Mouse (Mus musculus) MEL (cell line): ENCODE data around the gene Atrn. TPM values are rescaled to one million over a fixed set of nuclear protein-coding genes. Genes with fewer than 3 reads are reported as not detected.

Experiments used
- DNase-seq: peaks from one replicate; pipeline ENCODE4 v3.0.0; 2011; ENCODE audit warnings: low read depth, low spot score
- H3K27ac ChIP-seq: 2 replicates; pipeline ENCODE4 v1.5.1; 2012; ENCODE audit warnings: low read depth, mild to moderate bottlenecking, control low read depth, low read length, moderate library complexity; ENCODE audit not compliant: control insufficient read depth
- H3K27me3 ChIP-seq, 2 experiments: fragments of 150-350 bp in 1 of 2; sonication (generic) in 1 of 2; 2 replicates each; pipeline ENCODE4 v1.6.1; 2012; ENCODE audit warnings: low read length in 2 of 2, mild to moderate bottlenecking in 2 of 2, improper control_type of control experiment in 1 of 2, moderate library complexity in 1 of 2; ENCODE audit not compliant: insufficient read depth in 2 of 2, control insufficient read depth in 1 of 2
- H3K36me3 ChIP-seq, 2 experiments: 2 replicates each; pipeline ENCODE4 v1.6.1; 2012 to 2014; ENCODE audit warnings: low read length in 2 of 2, improper control_type of control experiment in 1 of 2, inconsistent platforms in 1 of 2, mild to moderate bottlenecking in 1 of 2; ENCODE audit not compliant: insufficient read depth in 2 of 2, control insufficient read depth in 1 of 2
- H3K4me1 ChIP-seq, 2 experiments: fragments of 150-350 bp in 1 of 2; sonication (generic) in 1 of 2; 2 replicates each; pipeline ENCODE4 v1.6.1; 2012; ENCODE audit warnings: low read length in 2 of 2, improper control_type of control experiment in 1 of 2, mild to moderate bottlenecking in 1 of 2; ENCODE audit not compliant: insufficient read depth in 2 of 2, control insufficient read depth in 1 of 2
- H3K4me3 ChIP-seq, 2 experiments: fragments of 150-350 bp in 1 of 2; sonication (generic) in 1 of 2; 2 replicates each; pipeline ENCODE4 v1.5.1; 2012; ENCODE audit warnings: low read depth in 2 of 2, low read length in 2 of 2, mild to moderate bottlenecking in 2 of 2, moderate library complexity in 2 of 2, control low read depth in 1 of 2, improper control_type of control experiment in 1 of 2; ENCODE audit not compliant: control insufficient read depth in 1 of 2, insufficient read depth in 1 of 2
- H3K79me2 ChIP-seq: 2 replicates; pipeline ENCODE4 v1.6.1; 2012; ENCODE audit warnings: mild to moderate bottlenecking, low read length, moderate library complexity; ENCODE audit not compliant: control insufficient read depth, poor library complexity, insufficient read depth
- H3K9ac ChIP-seq: 2 replicates; pipeline ENCODE4 v1.6.1; 2012; ENCODE audit warnings: low read depth, mild to moderate bottlenecking, control low read depth, low read length, moderate library complexity; ENCODE audit not compliant: control insufficient read depth, poor library complexity, severe bottlenecking
- H3K9me3 ChIP-seq: fragments of 150-350 bp; sonication (generic); replicated peaks from 2 replicates; pipeline ENCODE4 v1.6.1; 2012; ENCODE audit warnings: mild to moderate bottlenecking, low read length, improper control_type of control experiment, moderate library complexity; ENCODE audit not compliant: insufficient read depth
- CTCF ChIP-seq, 3 experiments: IDR thresholded peaks in 2 of 3; conservative IDR thresholded peaks in 1 of 3; 2 replicates each; pipeline ENCODE4 v1.5.1; 2011 to 2012; ENCODE audit warnings: low read length in 3 of 3, low read depth in 2 of 3, mild to moderate bottlenecking in 2 of 3, improper control_type of control experiment in 1 of 3, inconsistent platforms in 1 of 3, mixed read lengths in 1 of 3, moderate library complexity in 1 of 3; ENCODE audit not compliant: control insufficient read depth in 1 of 3, insufficient read depth in 1 of 3, poor library complexity in 1 of 3, severe bottlenecking in 1 of 3
- E2F4 ChIP-seq: IDR thresholded peaks from 2 replicates; pipeline ENCODE4 v1.6.1; 2011; ENCODE audit warnings: low read depth, low read length, improper control_type of control experiment, borderline replicate concordance
- GABPA ChIP-seq: IDR thresholded peaks from 2 replicates; pipeline ENCODE4 v1.6.1; 2012; ENCODE audit warnings: low read depth, mild to moderate bottlenecking, inconsistent platforms, low read length, improper control_type of control experiment, moderate library complexity
- GATA1 ChIP-seq: IDR thresholded peaks from 2 replicates; pipeline ENCODE4 v1.6.1; 2011; ENCODE audit warnings: low read depth, low read length, improper control_type of control experiment
- MEF2A ChIP-seq: IDR thresholded peaks from 2 replicates; pipeline ENCODE4 v1.6.1; 2014; ENCODE audit warnings: low read depth, mild to moderate bottlenecking, inconsistent platforms, low read length, improper control_type of control experiment; ENCODE audit not compliant: poor library complexity, insufficient replicate concordance, severe bottlenecking; ENCODE audit errors: extremely low read depth
- MXI1 ChIP-seq: IDR thresholded peaks from 2 replicates; pipeline ENCODE4 v1.6.1; 2011; ENCODE audit warnings: mild to moderate bottlenecking, low read depth, low read length, improper control_type of control experiment
- RAD21 ChIP-seq: IDR thresholded peaks from 2 replicates; pipeline ENCODE4 v1.6.1; 2011; ENCODE audit warnings: mild to moderate bottlenecking, low read depth, low read length, improper control_type of control experiment
- RCOR1 ChIP-seq: IDR thresholded peaks from 2 replicates; pipeline ENCODE4 v1.6.1; 2012; ENCODE audit warnings: low read depth, mild to moderate bottlenecking, inconsistent platforms, low read length, improper control_type of control experiment
- SIN3A ChIP-seq: IDR thresholded peaks from 2 replicates; pipeline ENCODE4 v1.6.1; 2012; ENCODE audit warnings: low read length, improper control_type of control experiment, inconsistent platforms
- TAL1 ChIP-seq: IDR thresholded peaks from 2 replicates; pipeline ENCODE4 v1.6.1; 2012; ENCODE audit warnings: mild to moderate bottlenecking, inconsistent platforms, low read length, moderate library complexity, mixed read lengths
- TBP ChIP-seq: IDR thresholded peaks from 2 replicates; pipeline ENCODE4 v1.8.0; 2011; ENCODE audit warnings: low read depth, low read length, improper control_type of control experiment
- TCF12 ChIP-seq: IDR thresholded peaks from 2 replicates; pipeline ENCODE4 v1.6.1; 2014; ENCODE audit warnings: low read depth, mild to moderate bottlenecking, inconsistent platforms, low read length, improper control_type of control experiment, moderate library complexity
- UBTF ChIP-seq: IDR thresholded peaks from 2 replicates; pipeline ENCODE4 v1.6.1; 2012; ENCODE audit warnings: low read depth, mild to moderate bottlenecking, inconsistent platforms, low read length, improper control_type of control experiment, moderate library complexity, borderline replicate concordance; ENCODE audit not compliant: insufficient read depth
- ZKSCAN1 ChIP-seq: IDR thresholded peaks from 2 replicates; pipeline ENCODE4 v1.6.1; 2012; ENCODE audit warnings: low read depth, mild to moderate bottlenecking, inconsistent platforms, low read length, improper control_type of control experiment, moderate library complexity
- polyA plus RNA-seq, 2 experiments: library from polyadenylated mRNA; stranded (reverse) in 1 of 2; unstranded in 1 of 2; fragments of >175 nt in 1 of 2; fragments of >200 nt in 1 of 2; gene quantifications; 2 replicates each; pipeline versions ENCODE4 v1.2.1 to v1.2.4; 2012; ENCODE audit warnings: low replicate concordance in 2 of 2, low read depth in 1 of 2; ENCODE audit not compliant: insufficient read length in 2 of 2, insufficient read depth in 1 of 2, missing spikeins in 1 of 2
- total RNA-seq: library from RNA; depleted of rRNA; stranded (reverse); fragments of 300-350 nt; gene quantifications from 2 replicates; pipeline ENCODE4 v1.2.3, GENCODE M21; 2012

Atrn gene
- total and polyA plus RNA-seq, 3 experiments: 6.3 to 28.2 (median 9.2) TPM

- Histone ChIP-seq H3K9ac (no peak overlapping the region), H3K27ac (no peak overlapping the region), H3K27me3 (no peaks in the 10 kb centered on the region), H3K9me3 (no peaks in the 10 kb centered on the region), H3K4me3 (no peak overlapping the region), H3K4me1 (no peaks in the 10 kb centered on the region), H3K79me2 (no peaks in the 10 kb centered on the region), H3K36me3 (no peaks in the 10 kb centered on the region)
- DNase-seq: no peak
- TF ChIP-seq GATA1 (no peak), E2F4 (no peak), ZKSCAN1 (no peak), TAL1 (no peak), CTCF (IDR thresholded peaks at IDR 0.05 in 2 of 3, conservative IDR thresholded peaks at IDR 0.05 in 1 of 3; ENCODE audit: control insufficient read depth in 1 of 3, insufficient read depth in 1 of 3, low read depth in 2 of 3, low read length in 3 of 3, poor library complexity in 1 of 3, severe bottlenecking in 1 of 3) (no peak), TBP (no peak), MEF2A (no peak), GABPA (no peak), RCOR1 (no peak), SIN3A (no peak)
Observed at GRCm38 (mm10) chr2:130897856-130898255, 8.4 kb upstream of the Atrn start.

DNA sequence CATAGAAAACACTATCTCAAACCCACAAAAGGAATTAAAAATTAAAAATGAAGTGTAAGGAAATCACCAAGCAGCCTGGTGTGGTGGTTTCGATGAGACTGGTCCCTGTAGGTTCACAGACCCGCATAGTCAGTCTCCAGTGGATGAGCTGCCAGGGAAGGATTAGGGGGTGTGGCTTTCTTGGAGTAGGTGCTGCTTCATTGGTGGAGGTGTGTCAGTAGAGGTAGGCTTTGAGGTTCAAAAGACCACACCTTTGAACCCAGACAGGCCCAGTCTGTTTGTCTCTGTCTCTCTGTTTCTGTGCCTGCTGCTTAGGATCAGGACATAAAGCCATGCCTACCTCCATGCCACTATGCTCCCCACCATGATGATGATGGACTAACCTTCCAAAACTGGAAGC lies 7.5 kb upstream of the Atrn start:
- no peak for DNase-seq
- TF ChIP-seq MXI1: no peak
- TF ChIP-seq TCF12: no peak
- TF ChIP-seq RAD21: no peak
- Histone ChIP-seq H3K79me2 (no peaks in the 10 kb centered on the region), H3K36me3 (no peaks in the 10 kb centered on the region), H3K27me3 (no peaks in the 10 kb centered on the region), H3K27ac (no peak overlapping the region), H3K4me1 (no peaks in the 10 kb centered on the region), H3K4me3 (no peak overlapping the region), H3K9ac (no peak overlapping the region), H3K9me3 (no peaks in the 10 kb centered on the region)

- no peaks in the 10 kb centered on the region for H3K27me3 ChIP-seq
Observed at GRCm38 (mm10) chr2:130906584-130907315, 455 bp downstream of the Atrn start.

More at GRCm38 (mm10) chr2:130906584-130907315, 455 bp downstream of the Atrn start:
- H3K4me1 ChIP-seq: peaks cover 3 to 10% of the 10 kb centered on the region in 2 experiments; a peak in 2 of 4 replicates
- peaks cover 12% of the 10 kb centered on the region for H3K79me2 ChIP-seq
- peak overlapping the region; percentile 92 for H3K9ac ChIP-seq
- peaks cover 0 to 15% of the 10 kb centered on the region in 2 experiments; a peak in 2 of 4 replicates for H3K36me3 ChIP-seq
- no peaks in the 10 kb centered on the region for H3K9me3 ChIP-seq
- H3K4me3 ChIP-seq: peak overlapping the region; percentile 93 to 94
- DNase-seq: peak; percentile 57
- TF ChIP-seq UBTF (peak; percentile 73; the same call in 1 of the 2 replicates), CTCF (IDR thresholded peaks at IDR 0.05 in 2 of 3, conservative IDR thresholded peaks at IDR 0.05 in 1 of 3; ENCODE audit: control insufficient read depth in 1 of 3, insufficient read depth in 1 of 3, low read depth in 2 of 3, low read length in 3 of 3, poor library complexity in 1 of 3, severe bottlenecking in 1 of 3) (no peak), SIN3A (0 out of 2 replicates have a peak, but pooled peaks have one; percentile 6)
- no peak overlapping the region for H3K27ac ChIP-seq
